13 mouse cellular contexts compared by ENCODE assay signal in genomic region chr7:101316591-101317001, GRCm38 (mm10). TPM values are rescaled to one million over a fixed set of nuclear protein-coding genes. Genes with fewer than 3 reads are reported as not detected.
DNase-seq lines count a peak whose midpoint lies in the region; ATAC-seq lines count a peak whose summit lies in the region.
"Had no signal": no experiment of that assay in that cellular context is flagged by ENCODE, and none has a peak within 500 bp of the region (broad histone marks: within the 10 kb centered on the region; RNA-seq: fewer than 3 reads in every experiment).

No protein-coding gene starts in this region.

- no peaks in the 10 kb centered on the region; the same call in 1 of the 2 replicates for H3K27me3 ChIP-seq in kidney, embryonic 15.5 days

- peaks cover 28% of the 10 kb centered on the region for H3K4me1 ChIP-seq in kidney, embryonic 15.5 days

- no peak for ATAC-seq in kidney, embryonic 15.5 days (replicated peaks; ENCODE audit: low FRiP score)
- ATAC-seq: midbrain, embryonic 15.5 days had no signal

- H3K9ac ChIP-seq in kidney, embryonic 15.5 days, result no peak overlapping the region
- H3K9ac ChIP-seq: hindbrain, embryonic 14.5 days; midbrain, embryonic 15.5 days had no signal

- H3K4me2 ChIP-seq in kidney, embryonic 15.5 days, result no peak overlapping the region
- H3K4me2 ChIP-seq: hindbrain, embryonic 14.5 days; midbrain, embryonic 15.5 days had no signal

- no peak overlapping the region for H3K27ac ChIP-seq in kidney, embryonic 15.5 days
- H3K27ac ChIP-seq: hindbrain, embryonic 14.5 days; layer of hippocampus, adult 2 months; limb, embryonic 10.5 days; midbrain, embryonic 15.5 days had no signal

- no peak overlapping the region for H3K4me3 ChIP-seq in kidney, embryonic 15.5 days (replicated peaks)
- H3K4me3 ChIP-seq: layer of hippocampus, adult 2 months; limb, embryonic 10.5 days; midbrain, embryonic 15.5 days had no signal

- WGBS in kidney, embryonic 15.5 days, result 62% methylated on average over 6 of the region's 6 CpGs

- H3K36me3 ChIP-seq in kidney, embryonic 15.5 days, result no peaks in the 10 kb centered on the region
- H3K36me3 ChIP-seq: limb, embryonic 10.5 days; midbrain, embryonic 15.5 days had no signal

- H3K9me3 ChIP-seq in kidney, embryonic 15.5 days (replicated peaks), result no peaks in the 10 kb centered on the region
- H3K9me3 ChIP-seq: limb, embryonic 10.5 days; midbrain, embryonic 15.5 days had no signal

- peak; percentile 66 for DNase-seq in c-Kit-positive CD71-positive TER-119-positive erythroid progenitor cells, embryonic 14.5 days (ENCODE audit: low spot score)
- DNase-seq in liver (peak; percentile 59), MN1 (ENCODE audit: low spot score) (no peak)
- DNase-seq in lung, postnatal 10 days, result peak; percentile 53
- peak; percentile 67 to 74 for DNase-seq in spleen, postnatal 36 days (ENCODE audit: low spot score in 2 of 2)
- no peak for DNase-seq in cerebellum, adult 18-20 months
- DNase-seq: cerebellum, adult 11-12 months; heart, adult 18-20 months had no signal

RNA-seq across cellular contexts. Expression of gene Stard10, which starts 0.3 kb away (rescaled TPM):
- 55.4 and 58.5 TPM in 2 replicates for polyA plus RNA-seq in kidney, embryonic 15.5 days (2015; fragmentation: Nextera tagmentation; extraction: Ambion mirVana)

RNA-seq across cellular contexts. Expression of gene Atg16l2, which starts 14.5 kb away (rescaled TPM):
- polyA plus RNA-seq in kidney, embryonic 15.5 days (2015; fragmentation: Nextera tagmentation; extraction: Ambion mirVana), result 17.4 and 18.5 TPM in 2 replicates

RNA-seq across cellular contexts. Expression of gene Arap1, which starts 31.3 kb away (rescaled TPM):
- polyA plus RNA-seq in kidney, embryonic 15.5 days (2015; fragmentation: Nextera tagmentation; extraction: Ambion mirVana), result 78.9 and 97.1 TPM in 2 replicates

Comparison
In these comparisons a context has a peak if more than half of its experiments do, and no peak if none do; other contexts are left out.
1. DNase-seq: peak in c-Kit-positive CD71-positive TER-119-positive erythroid progenitor cells, embryonic 14.5 days (single experiment), liver (single experiment), lung, postnatal 10 days (single experiment) and spleen, postnatal 36 days (2 of 2); none in cerebellum, adult 18-20 months (0 of 2) and MN1 (single experiment).